Mouse (Mus musculus) kidney, postnatal 4 days (tissue): Measurements from ENCODE around the gene Zfp13.
"Not testable (repeated sequence)": the region's sequence is repeated elsewhere in the genome, so short reads cannot be mapped to it uniquely, and the experiment has no call there.

Experiments used
- DNase-seq, 2 experiments: peaks; one replicate each; pipeline ENCODE4 v3.0.0; 2021; ENCODE audit warnings: mixed read lengths in 2 of 2

Zfp13 gene

DNA sequence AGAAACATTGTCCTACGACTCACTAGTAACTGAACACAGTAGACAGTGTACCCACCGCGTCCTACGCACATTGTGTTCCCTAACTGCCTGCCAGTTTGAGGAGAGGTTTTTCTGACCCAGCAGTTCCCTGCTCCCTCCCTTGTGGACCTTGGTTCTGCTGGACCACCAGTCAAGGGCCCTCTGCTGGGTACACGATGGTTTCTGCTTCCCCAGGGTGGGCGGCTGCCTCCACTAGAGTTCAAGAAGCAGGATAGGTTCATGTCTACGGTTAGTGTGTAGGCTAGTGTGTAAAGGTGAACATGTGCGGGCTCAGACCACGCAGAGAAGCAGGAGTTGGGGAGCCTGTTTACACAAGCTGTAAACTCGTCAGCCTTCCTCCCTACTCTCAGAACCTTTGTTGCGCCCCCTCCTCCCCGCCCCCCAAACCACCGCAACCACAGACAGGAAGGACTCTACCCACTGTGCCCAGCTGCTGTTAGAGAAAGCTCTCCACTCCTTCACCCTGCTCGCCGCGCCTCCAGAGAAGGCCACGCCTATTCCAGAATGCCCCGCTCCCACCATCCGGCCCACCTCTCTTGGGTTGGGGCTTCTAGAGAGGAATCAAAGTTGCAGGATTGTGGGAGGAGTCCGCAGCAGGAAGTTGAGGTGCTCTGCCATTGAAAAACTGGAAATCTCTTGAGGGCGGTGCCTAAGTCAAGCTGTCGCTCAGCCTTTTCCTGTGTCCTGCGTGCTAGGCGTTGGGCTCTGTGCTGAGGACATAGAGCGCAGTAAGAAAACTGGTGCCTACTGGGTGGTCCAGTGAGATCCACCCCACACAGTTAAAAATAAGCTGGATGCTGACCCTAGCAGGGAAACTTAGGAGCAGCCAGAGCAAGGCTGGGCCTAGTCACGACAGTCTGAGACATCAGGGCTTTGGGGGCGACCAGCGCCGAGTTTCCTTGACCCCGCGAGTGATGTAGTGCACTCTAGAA, at the start of gene Zfp13:
Zfp13 (minus strand) TSS at position 906 of the 971 bp plus-strand sequence.
- peak; percentile 90 to 94 for DNase-seq

DNA sequence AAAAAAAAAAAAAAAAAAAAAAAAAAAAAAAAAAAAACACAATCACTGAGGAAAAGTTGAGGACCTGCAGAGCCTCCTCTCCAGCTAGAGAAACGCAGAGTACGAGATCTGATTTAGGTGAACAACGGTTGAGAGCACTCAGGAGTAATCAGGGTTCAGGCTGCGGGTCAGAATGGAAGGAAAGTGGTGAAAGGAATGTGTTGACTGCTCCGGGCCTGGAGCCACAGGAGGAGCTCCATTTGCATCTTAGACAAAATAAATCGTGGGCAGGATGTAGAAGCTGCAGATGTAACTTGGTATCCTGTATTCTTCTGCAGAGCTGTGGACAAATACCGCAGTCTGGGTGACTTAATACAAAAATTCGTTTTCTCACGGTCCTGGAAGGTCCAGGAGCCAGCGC, 46.6 kb upstream of the Zfp13 start:
- DNase-seq = no peak

DNA sequence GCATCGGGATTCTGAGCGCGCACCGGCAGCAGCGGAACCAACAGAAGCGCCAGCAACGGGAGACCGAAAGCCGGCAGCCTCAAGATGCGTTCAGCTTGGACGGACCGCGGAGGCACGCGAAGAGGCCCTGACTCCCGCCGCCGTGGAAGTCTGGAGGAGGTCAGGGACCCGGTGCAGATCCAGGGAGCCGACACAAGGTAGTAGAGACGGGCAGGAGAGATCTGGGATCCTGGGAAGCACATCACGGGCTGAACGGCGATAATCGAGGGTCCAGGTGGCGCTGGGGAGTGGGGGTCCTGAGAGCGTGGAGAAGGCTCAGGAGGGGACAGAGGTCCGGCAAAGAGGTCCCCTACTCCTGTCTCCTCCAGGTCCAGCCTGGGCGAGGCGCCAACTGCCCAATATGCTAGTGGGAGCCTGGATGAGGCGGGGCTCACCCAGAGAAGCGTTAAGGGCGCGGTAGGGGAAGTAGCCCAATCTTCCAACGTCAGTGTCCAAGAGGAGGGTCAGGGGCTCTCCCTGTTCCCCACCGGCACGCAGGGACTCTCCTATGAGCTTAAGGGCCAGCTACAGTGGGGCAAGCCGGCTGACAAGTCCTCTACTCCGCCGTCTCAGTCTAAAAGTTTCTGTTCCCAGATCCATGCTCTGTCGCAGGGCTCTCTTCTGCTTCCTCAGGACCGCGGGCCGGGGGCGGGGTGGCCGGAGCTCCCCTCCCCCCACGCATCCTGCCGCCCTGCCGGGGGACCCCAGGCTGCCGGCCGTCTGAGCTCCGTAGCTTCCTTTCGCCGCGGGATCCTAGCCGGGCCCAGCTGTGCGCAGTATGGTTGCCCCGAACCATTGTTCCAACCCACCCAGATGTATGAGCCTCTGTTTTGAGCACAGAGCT, 45.6 kb upstream of the Zfp13 start, which contains the start of gene Mmp25:
Mmp25 (minus strand) TSS at position 665 of the 883 bp plus-strand sequence.
- peak; percentile 52 to 64 for DNase-seq

DNA sequence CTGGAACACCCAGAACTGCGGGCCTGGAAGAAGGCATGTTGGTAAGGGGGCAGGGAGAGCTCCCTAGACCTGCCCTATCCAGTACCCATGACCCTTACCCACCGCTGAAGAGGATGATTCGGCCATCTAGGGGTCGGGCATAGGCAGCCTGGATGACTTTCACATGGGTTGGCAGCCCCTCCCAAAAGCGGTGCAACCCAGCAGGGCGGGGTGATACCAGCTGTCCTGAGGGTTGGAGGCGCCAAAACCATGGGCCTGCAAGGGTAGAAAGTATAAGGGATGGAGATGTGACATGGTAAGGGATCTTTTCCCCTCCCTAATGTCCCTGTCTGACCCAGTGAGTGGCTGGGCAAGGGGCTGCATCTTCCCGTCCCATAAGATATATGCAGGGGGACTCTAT, 32.0 kb upstream of the Zfp13 start:
- no peak for DNase-seq

DNA sequence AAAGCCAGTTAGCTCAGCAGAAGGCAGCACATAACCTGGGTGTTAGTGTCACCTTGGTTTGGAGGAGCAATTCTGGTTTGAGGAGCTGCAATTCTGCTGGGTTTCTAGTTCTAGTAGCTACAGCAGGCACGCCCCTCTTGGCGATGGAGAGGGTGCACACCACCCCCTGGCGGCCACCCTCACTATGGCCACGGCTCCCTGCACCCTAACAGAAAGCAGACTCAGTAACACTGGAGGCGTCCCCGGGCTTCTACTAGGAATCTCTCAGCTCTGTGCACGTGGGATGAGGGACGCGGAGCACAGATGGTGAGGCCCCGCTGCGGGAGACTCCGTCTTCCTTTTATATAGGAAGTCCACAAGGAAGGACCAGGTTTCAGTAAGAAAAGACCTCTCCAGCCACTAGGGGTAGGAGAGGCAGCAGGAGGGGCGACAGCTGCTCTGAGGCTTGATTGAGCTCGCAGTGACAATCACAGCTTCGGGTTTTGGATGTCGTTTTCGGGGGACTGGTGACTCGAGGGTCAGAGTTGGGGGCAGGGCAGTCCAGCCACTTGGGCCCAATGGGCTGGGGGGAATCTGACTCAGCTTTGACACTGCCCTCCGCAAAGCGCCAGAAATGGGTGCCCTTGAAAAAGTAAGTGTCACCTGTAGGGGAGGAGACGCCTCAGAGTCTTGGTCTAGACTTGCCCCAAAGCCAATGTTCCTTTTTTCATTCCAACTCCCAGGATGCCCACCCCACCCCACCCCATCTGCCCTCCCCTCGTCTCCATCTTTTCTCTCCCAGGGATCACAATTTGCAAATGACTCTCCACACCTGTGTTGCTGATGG, 31.1 kb upstream of the Zfp13 start:
- peak; percentile 89 to 91 for DNase-seq

DNA sequence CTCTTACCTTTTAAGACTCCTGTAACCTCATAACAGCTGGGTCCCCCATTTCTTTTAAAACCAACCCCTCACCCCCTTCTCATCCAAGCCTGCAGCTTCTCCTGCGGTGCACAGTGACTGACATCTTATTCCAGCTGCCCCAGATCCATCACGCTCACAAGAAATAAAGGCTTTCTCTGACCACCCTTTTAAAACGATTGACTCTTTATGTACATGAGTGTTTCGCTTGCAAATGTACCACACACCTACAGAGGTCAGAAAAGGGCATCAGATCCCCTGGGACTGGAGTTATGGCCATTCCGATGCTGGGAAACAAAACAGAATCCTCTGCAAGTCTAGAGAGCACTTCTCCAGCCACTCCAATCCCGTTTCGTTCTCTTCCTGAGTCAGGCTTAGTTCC, 28.5 kb upstream of the Zfp13 start:
- no peak for DNase-seq

DNA sequence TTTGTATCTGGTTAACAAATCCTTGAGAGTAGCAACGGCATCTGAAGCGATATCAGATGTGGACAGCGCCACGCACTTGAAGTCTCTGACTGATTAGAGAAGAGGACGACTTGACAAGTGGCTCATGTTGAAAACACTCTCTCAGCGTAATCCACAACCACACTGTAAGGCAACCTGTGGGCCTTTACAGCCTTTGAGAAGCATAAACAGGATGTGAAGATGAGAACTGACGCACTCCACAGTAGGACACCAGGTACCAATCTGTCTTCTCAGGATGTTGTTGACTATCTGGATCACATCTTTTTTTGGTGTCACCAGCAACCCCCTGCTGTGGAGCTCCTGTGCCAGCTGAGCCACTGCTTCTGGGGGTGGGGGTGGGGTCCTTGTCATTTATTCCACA, 21.1 kb upstream of the Zfp13 start:
- no peak for DNase-seq

DNA sequence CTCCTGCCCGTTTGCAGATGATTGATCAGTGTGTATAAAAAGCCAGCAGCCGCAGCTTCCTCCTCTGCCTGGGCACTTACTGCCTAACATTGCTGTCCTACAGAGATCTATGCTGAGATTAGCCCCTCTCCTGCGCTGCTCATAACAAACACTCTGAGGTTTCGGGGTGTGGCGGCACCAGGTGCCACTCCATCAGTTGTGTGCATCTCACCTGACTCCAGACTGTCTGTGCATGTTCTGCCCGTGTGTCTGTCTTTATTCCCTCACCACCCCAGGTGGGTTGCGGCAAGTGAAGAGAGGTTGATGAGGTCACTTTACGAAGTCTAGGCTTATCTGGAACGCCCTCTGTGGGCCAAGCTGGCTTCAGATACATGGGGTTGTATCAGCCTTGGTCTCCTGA, 17.8 kb upstream of the Zfp13 start:
- no peak for DNase-seq

DNA sequence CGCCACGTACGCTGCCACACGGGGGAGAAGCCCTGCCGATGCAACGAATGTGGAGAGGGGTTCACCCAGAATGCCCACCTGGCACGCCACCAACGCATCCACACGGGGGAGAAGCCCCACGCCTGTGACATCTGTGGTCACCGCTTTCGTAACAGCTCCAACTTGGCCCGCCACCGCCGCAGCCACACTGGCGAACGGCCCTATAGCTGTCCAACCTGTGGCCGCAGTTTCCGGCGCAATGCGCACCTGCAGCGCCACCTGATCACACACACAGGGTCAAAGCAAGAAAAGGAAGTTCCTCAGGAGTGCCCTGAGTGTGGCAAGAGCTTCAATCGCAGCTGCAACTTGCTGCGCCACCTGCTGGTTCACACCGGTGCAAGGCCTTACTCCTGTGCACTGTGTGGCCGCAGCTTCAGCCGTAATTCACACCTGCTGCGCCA, 11.1 kb upstream of the Zfp13 start:
- peak; percentile 83 to 86 for DNase-seq

DNA sequence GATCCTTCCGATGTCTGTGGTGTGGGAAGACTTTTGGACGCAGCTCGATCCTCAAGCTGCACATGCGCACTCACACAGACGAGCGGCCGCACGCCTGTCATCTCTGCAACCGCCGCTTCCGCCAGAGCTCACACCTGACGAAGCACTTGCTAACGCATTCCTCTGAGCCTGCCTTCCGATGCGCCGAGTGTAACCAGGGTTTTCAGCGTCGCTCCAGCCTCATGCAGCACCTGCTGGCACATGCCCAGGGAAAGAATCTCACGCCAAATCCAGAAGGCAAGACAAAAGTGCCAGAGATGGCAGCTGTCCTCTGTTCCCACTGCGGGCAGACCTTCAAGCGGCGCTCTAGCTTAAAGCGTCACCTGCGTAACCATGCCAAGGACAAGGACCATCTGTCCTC, 10.3 kb upstream of the Zfp13 start:
- DNase-seq = no peak

DNA sequence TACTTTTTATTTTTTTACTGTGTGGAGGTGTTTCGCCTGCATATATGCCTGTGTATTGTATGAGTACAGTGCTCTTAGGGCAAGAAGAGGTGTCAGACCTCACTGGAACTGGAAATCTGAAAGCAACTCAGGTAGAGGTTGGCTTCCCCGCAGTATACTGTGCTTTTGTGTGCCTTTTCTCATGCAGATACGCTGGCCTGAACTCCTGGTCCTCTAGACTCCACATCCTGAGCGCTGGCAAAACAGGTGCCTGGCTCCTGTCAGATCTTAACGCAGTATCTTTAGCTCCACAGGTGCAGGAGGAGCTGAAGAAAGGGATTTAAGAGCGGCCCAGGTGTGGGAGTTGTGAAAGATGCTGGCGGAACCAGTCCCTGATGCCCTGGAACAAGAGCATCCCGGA, 5.9 kb upstream of the Zfp13 start:
- no peak for DNase-seq

DNA sequence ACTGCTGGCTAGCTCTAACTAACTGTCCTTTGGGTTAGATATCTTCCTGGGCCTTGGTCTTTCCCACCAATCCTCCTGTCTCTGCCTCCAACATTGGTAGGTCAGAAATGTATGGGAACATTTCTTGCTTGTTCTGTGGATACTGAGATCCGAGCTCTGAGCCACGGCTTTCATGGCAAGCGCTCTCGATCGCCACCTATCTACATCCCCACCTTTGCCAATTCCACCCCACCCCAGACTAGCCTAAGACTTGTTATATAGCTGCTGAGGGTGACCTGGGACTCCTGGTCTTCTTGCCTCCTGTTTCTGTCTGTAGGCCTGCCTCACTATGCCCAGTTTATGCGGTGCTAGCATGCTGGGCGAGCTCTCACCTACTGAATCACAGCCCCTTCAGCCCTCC, 5.1 kb upstream of the Zfp13 start:
- DNase-seq = no peak

DNA sequence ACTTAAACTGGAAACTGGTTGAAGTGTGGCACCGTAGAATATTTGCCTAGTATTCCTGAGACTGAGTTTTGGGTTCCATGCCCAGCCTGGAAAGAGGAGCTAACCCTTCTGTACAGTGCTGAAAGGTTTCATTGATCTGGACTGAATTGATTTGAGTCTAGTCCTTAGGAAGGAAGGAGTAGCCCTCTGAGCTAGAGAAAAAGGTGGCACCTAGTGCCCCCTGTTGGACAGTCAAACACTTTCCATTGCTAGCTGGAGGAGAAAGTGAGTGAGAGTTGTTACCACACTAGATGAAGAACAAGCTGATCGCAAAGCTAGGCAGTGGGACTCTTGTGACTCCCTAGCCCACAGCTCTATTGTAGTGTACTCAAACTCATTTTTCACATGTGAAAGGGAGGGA, 4.3 kb upstream of the Zfp13 start:
- DNase-seq = peak; percentile 26 to 46

DNA sequence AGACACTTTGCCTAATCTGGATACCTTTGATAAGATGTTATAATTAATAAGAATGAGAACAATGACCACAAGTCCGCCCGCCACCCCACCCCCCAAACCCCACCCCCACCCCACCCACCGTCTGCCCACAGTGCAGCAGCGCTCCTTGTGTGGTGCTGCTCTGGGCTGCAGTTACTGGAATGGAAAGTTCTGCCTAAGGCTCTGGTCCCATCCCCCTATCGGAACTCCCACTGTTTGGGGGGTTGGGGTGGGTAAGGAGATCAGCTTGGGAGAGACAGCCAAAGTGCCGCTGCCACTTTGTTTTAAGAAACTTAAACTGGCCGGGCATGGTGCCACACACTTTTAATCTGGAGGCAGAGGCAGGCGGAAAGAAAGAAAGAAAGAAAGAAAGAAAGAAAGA, 3.8 kb upstream of the Zfp13 start:
- DNase-seq = no peak

DNA sequence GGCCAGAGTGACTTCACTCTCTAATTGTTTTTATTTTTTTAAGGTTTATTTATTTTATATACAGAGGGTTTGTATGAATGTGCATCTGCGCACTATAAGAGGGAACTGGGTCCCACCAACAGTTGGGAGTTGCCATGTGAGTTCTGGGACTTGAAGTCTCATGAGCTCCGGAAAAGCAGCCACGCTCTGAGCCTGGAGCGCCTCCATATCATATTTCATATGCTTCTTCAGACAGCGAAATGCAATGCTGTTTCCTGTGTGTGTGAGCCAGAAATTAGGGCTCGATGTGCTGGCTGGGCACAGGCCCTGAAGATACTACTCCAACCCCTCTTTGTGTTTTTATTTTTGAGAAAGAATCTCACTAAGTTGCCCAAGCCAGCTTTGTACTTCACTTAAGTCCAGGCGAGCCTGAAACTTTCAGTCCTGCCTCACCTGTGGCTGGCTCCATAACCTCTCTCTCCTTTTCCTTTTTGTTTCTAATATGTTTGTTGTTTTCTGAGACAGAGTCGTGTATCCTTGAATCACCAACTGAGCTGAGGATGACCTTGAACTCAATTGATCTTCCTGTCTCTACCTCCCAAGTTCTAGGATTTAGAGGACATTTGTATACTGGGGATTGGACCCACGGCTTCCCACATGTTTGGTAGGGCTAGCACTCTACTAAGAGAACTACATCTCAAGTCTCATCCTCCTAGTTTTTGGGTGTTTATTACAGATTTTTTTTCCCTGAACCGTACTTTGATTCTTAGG, 2.7 kb upstream of the Zfp13 start:
- peak; percentile 13 to 32 for DNase-seq

DNA sequence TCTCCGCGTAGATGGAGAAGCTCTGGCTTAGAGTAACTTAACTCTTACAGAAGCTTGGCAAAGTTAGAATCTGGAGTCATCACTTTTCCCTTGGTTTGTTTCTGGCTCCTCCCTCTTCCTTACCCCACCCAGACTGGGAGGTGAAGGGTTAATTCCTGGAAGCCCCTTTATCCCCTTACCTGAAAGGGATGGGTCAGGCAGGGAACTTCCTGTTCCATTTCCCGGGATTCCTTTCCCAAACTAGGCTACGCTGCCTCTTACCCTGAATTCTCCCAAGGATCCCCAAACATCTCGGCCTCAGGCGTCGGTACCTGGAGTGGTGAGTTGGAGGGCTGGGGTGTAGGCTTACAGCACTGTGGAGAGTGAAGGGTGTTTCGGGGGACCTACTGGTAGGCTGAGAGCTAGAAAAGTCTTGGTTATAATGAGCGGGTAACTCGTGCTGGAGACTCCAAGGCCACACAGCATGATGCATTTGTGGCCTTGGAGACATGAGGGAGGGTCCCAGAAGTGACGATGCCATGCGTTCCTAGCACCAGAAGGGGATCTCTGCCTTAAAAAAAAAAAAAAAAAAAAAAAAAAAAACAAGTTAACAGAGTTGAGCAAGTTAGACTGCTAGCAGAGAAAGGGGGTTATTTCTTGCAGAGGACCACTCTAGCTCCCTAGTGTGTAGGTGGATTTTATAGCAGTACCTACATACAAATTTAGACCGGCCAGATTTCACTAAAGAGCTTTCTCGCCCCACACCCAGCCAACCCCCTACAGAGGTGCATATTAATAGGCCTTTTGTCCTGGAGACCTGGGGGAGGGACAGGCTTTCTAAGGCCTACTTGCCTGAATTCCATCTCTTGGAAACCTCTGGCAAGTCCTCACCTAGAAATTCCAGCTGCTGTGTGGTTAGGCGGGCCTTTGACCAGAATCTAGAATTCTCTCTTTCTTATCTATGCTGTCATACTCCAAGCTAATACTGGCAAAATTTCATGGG, 1.6 kb upstream of the Zfp13 start, which contains the start of gene Zscan10:
Zscan10 (plus strand) TSS at position 216 of the 982 bp plus-strand sequence.
- no peak for DNase-seq

DNA sequence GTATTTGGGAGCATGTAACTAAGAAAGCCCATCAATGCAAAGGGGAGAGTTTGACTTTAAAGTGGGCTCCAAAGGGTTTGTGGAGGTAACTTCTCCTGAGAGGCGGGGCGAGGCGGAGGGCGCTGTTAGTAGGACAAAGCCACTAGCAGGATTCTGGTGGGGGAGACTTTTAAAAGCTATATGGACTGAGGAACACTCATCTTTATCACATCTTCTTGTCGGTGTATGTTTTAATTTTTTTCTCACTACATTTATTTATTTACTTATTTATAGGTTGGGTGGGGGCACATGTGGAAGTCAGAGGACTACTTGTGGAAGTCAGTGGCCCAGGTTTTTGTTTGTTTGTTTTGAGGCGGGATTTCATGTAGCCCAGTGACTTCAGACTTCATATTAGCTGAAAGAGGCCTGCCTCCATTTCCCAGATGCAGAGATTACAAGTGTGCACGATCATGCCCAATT, 347 bp upstream of the Zfp13 start:
- no peak for DNase-seq

DNA sequence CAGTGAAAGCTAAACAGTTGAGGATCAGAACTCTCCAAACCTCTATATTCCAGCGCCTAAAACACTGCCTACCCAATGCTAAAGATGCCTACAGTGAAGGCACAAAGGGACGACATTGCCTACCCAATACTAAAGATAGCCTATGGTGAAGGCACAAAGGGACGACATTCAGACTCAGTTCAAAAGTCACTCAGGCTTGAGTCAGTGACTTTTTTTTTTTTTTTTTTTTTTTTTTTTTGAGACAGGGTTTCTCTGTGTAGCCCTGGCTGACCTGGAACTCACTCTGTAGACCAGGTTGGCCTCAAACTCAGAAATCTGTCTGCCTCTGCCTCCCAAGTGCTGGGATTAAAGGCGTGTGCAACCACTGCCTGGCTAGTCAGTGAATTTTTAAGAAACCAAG, 4.1 kb downstream of the Zfp13 start:
- DNase-seq = not testable (repeated sequence)

DNA sequence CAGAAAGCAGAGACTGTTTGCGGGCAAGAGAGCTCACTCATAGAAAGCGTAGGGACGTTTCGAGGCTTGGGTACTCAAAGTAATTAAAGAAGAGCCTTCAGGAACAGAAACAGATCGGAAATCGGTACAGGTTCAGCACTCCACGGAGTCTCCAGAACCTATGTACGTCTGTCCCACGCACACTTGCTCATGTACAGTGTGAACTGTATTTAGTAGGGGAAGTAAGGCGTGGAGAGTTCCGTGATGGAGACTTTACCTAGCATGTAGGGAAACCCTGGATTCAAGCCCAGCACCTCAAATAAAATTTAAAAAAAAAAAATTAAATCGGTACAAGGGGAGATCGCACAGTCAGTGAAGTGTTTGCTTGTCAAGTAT, 6.4 kb downstream of the Zfp13 start:
- DNase-seq = no peak

DNA sequence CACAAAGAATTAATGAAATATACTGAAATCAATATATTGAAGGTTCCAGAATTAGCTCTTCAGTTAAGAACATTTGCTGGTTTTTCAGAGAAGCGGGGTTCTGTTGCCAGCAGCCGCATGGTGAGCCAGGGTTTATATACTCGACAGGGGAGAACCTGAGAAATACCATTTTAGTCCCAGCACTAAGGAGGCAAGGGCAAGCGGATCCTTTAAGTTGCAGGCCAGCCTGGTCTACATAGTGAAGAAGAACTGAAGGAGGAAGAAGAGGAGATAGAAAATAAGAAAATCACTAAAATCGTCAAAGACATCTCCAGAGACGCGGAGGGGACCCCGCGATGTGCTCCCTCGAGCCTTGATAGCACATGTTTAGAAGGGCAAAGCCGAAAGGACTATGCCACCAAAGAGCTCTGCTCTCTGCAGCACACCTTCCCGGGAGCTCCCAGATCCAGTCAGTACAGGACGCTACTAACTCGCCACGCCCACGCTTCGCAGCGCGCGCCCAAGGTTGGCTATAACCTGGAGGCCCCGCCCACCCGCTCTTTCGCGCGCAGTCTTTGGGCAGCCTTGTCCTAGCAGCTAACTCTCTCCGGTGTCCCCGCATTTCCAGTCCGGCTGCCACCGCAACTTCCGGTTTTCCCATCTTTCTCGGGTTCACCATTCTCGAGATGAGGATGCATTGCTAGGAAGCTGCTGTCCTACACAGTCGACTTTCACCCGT, 6.9 kb downstream of the Zfp13 start:
- DNase-seq = peak; percentile 99
